Mouse (Mus musculus) MEL (cell line): Measurements from ENCODE around the gene Nos1ap. TPM values are rescaled to one million over a fixed set of nuclear protein-coding genes. Genes with fewer than 3 reads are reported as not detected.

Experiments
- DNase-seq: peaks from one replicate; pipeline ENCODE4 v3.0.0; 2011; ENCODE audit warnings: low read depth, low spot score
- H3K27ac ChIP-seq: 2 replicates; pipeline ENCODE4 v1.5.1; 2012; ENCODE audit warnings: low read depth, mild to moderate bottlenecking, control low read depth, low read length, moderate library complexity; ENCODE audit not compliant: control insufficient read depth
- H3K27me3 ChIP-seq, 2 experiments: fragments of 150-350 bp in 1 of 2; sonication (generic) in 1 of 2; 2 replicates each; pipeline ENCODE4 v1.6.1; 2012; ENCODE audit warnings: low read length in 2 of 2, mild to moderate bottlenecking in 2 of 2, improper control_type of control experiment in 1 of 2, moderate library complexity in 1 of 2; ENCODE audit not compliant: insufficient read depth in 2 of 2, control insufficient read depth in 1 of 2
- H3K36me3 ChIP-seq, 2 experiments: 2 replicates each; pipeline ENCODE4 v1.6.1; 2012 to 2014; ENCODE audit warnings: low read length in 2 of 2, improper control_type of control experiment in 1 of 2, inconsistent platforms in 1 of 2, mild to moderate bottlenecking in 1 of 2; ENCODE audit not compliant: insufficient read depth in 2 of 2, control insufficient read depth in 1 of 2
- H3K4me1 ChIP-seq, 2 experiments: fragments of 150-350 bp in 1 of 2; sonication (generic) in 1 of 2; 2 replicates each; pipeline ENCODE4 v1.6.1; 2012; ENCODE audit warnings: low read length in 2 of 2, improper control_type of control experiment in 1 of 2, mild to moderate bottlenecking in 1 of 2; ENCODE audit not compliant: insufficient read depth in 2 of 2, control insufficient read depth in 1 of 2
- H3K4me3 ChIP-seq, 2 experiments: fragments of 150-350 bp in 1 of 2; sonication (generic) in 1 of 2; 2 replicates each; pipeline ENCODE4 v1.5.1; 2012; ENCODE audit warnings: low read depth in 2 of 2, low read length in 2 of 2, mild to moderate bottlenecking in 2 of 2, moderate library complexity in 2 of 2, control low read depth in 1 of 2, improper control_type of control experiment in 1 of 2; ENCODE audit not compliant: control insufficient read depth in 1 of 2, insufficient read depth in 1 of 2
- H3K79me2 ChIP-seq: 2 replicates; pipeline ENCODE4 v1.6.1; 2012; ENCODE audit warnings: mild to moderate bottlenecking, low read length, moderate library complexity; ENCODE audit not compliant: control insufficient read depth, poor library complexity, insufficient read depth
- H3K9ac ChIP-seq: 2 replicates; pipeline ENCODE4 v1.6.1; 2012; ENCODE audit warnings: low read depth, mild to moderate bottlenecking, control low read depth, low read length, moderate library complexity; ENCODE audit not compliant: control insufficient read depth, poor library complexity, severe bottlenecking
- H3K9me3 ChIP-seq: fragments of 150-350 bp; sonication (generic); replicated peaks from 2 replicates; pipeline ENCODE4 v1.6.1; 2012; ENCODE audit warnings: mild to moderate bottlenecking, low read length, improper control_type of control experiment, moderate library complexity; ENCODE audit not compliant: insufficient read depth
- BHLHE40 ChIP-seq: IDR thresholded peaks from 2 replicates; pipeline ENCODE4 v1.6.1; 2012; ENCODE audit warnings: low read depth, mild to moderate bottlenecking, inconsistent platforms, low read length, improper control_type of control experiment, borderline replicate concordance
- CHD1 ChIP-seq: IDR thresholded peaks from 2 replicates; pipeline ENCODE4 v1.6.1; 2012; ENCODE audit warnings: low read depth, mild to moderate bottlenecking, inconsistent platforms, low read length, improper control_type of control experiment
- CHD2 ChIP-seq: IDR thresholded peaks from 2 replicates; pipeline ENCODE4 v1.6.1; 2011; ENCODE audit warnings: low read length, improper control_type of control experiment
- ELF1 ChIP-seq: IDR thresholded peaks from 2 replicates; pipeline ENCODE4 v1.6.1; 2014; ENCODE audit warnings: low read depth, mild to moderate bottlenecking, inconsistent platforms, low read length, improper control_type of control experiment, moderate library complexity
- ETS1 ChIP-seq: IDR thresholded peaks from 2 replicates; pipeline ENCODE4 v1.6.1; 2012; ENCODE audit warnings: low read depth, mild to moderate bottlenecking, inconsistent platforms, low read length, improper control_type of control experiment, moderate library complexity
- GATA1 ChIP-seq: IDR thresholded peaks from 2 replicates; pipeline ENCODE4 v1.6.1; 2011; ENCODE audit warnings: low read depth, low read length, improper control_type of control experiment
- HCFC1 ChIP-seq: IDR thresholded peaks from 2 replicates; pipeline ENCODE4 v1.6.1; 2012; ENCODE audit warnings: low read depth, mild to moderate bottlenecking, inconsistent platforms, low read length, improper control_type of control experiment, moderate library complexity
- MAZ ChIP-seq: IDR thresholded peaks from 2 replicates; pipeline ENCODE4 v1.6.1; 2012; ENCODE audit warnings: low read depth, mild to moderate bottlenecking, inconsistent platforms, low read length, improper control_type of control experiment
- MYB ChIP-seq: IDR thresholded peaks from 2 replicates; pipeline ENCODE4 v1.6.1; 2011; ENCODE audit warnings: mild to moderate bottlenecking, low read depth, low read length, improper control_type of control experiment
- POLR2A ChIP-seq, 2 experiments: IDR thresholded peaks; 2 replicates each; pipeline ENCODE4 v1.6.1; 2011 to 2012; ENCODE audit warnings: low read length in 2 of 2, mild to moderate bottlenecking in 2 of 2, control low read depth in 1 of 2, improper control_type of control experiment in 1 of 2, low read depth in 1 of 2, moderate library complexity in 1 of 2; ENCODE audit not compliant: control insufficient read depth in 1 of 2, insufficient read depth in 1 of 2, poor library complexity in 1 of 2
- RAD21 ChIP-seq: IDR thresholded peaks from 2 replicates; pipeline ENCODE4 v1.6.1; 2011; ENCODE audit warnings: mild to moderate bottlenecking, low read depth, low read length, improper control_type of control experiment
- RCOR1 ChIP-seq: IDR thresholded peaks from 2 replicates; pipeline ENCODE4 v1.6.1; 2012; ENCODE audit warnings: low read depth, mild to moderate bottlenecking, inconsistent platforms, low read length, improper control_type of control experiment
- SIN3A ChIP-seq: IDR thresholded peaks from 2 replicates; pipeline ENCODE4 v1.6.1; 2012; ENCODE audit warnings: low read length, improper control_type of control experiment, inconsistent platforms
- SMC3 ChIP-seq: IDR thresholded peaks from 2 replicates; pipeline ENCODE4 v1.6.1; 2011; ENCODE audit warnings: low read depth, low read length, improper control_type of control experiment
- TAL1 ChIP-seq: IDR thresholded peaks from 2 replicates; pipeline ENCODE4 v1.6.1; 2012; ENCODE audit warnings: mild to moderate bottlenecking, inconsistent platforms, low read length, moderate library complexity, mixed read lengths
- TCF12 ChIP-seq: IDR thresholded peaks from 2 replicates; pipeline ENCODE4 v1.6.1; 2014; ENCODE audit warnings: low read depth, mild to moderate bottlenecking, inconsistent platforms, low read length, improper control_type of control experiment, moderate library complexity
- UBTF ChIP-seq: IDR thresholded peaks from 2 replicates; pipeline ENCODE4 v1.6.1; 2012; ENCODE audit warnings: low read depth, mild to moderate bottlenecking, inconsistent platforms, low read length, improper control_type of control experiment, moderate library complexity, borderline replicate concordance; ENCODE audit not compliant: insufficient read depth
- USF1 ChIP-seq: IDR thresholded peaks from 2 replicates; pipeline ENCODE4 v1.6.1; 2014; ENCODE audit warnings: low read depth, mild to moderate bottlenecking, inconsistent platforms, low read length, improper control_type of control experiment, moderate library complexity
- USF2 ChIP-seq, 2 experiments: IDR thresholded peaks; 2 replicates each; pipeline ENCODE4 v1.6.1; 2011 to 2012; ENCODE audit warnings: improper control_type of control experiment in 2 of 2, low read length in 2 of 2, borderline replicate concordance in 1 of 2, inconsistent platforms in 1 of 2, low read depth in 1 of 2, mild to moderate bottlenecking in 1 of 2; ENCODE audit not compliant: insufficient read depth in 1 of 2
- ZC3H11A ChIP-seq: IDR thresholded peaks from 2 replicates; pipeline ENCODE4 v1.6.1; 2012; ENCODE audit warnings: low read depth, mild to moderate bottlenecking, inconsistent platforms, low read length, improper control_type of control experiment
- polyA plus RNA-seq, 2 experiments: library from polyadenylated mRNA; stranded (reverse) in 1 of 2; unstranded in 1 of 2; fragments of >175 nt in 1 of 2; fragments of >200 nt in 1 of 2; gene quantifications; 2 replicates each; pipeline versions ENCODE4 v1.2.1 to v1.2.4; 2012; ENCODE audit warnings: low replicate concordance in 2 of 2, low read depth in 1 of 2; ENCODE audit not compliant: insufficient read length in 2 of 2, insufficient read depth in 1 of 2, missing spikeins in 1 of 2
- total RNA-seq: library from RNA; depleted of rRNA; stranded (reverse); fragments of 300-350 nt; gene quantifications from 2 replicates; pipeline ENCODE4 v1.2.3, GENCODE M21; 2012

Gene Nos1ap
- total and polyA plus RNA-seq, 3 experiments = 0.62 to 2.4 TPM; not detected in 1

DNA sequence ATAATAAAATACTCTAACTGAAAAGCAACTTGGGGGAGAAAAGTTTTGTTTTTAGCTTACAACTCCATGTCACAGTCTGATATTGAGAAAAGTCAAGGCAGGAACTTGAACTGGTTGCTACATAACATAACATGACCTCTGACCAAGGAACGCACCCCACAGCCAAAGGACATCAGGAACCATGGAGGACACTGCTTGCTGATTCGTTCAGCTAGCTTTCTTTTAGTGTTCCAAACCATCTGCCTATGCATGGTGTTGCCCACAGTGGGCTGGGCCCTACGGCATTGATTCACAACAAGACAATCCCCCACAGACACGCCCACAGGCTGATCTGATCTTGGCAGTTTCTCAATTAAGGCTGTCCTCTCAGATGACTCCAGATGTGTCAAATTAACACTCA lies 167.5 kb downstream of the Nos1ap start:
- no peak overlapping the region for H3K9ac ChIP-seq
- no peak for TF ChIP-seq MAZ
- TF ChIP-seq GATA1 = no peak
- TF ChIP-seq RAD21 = no peak
- no peak for TF ChIP-seq USF1
- TF ChIP-seq MYB = no peak
- TF ChIP-seq RCOR1 = no peak
- TF ChIP-seq TAL1 = no peak
- no peak for TF ChIP-seq POLR2A (IDR thresholded peaks at IDR 0.05; ENCODE audit: control insufficient read depth in 1 of 2, insufficient read depth in 1 of 2, low read depth in 1 of 2, low read length in 2 of 2, poor library complexity in 1 of 2)
- TF ChIP-seq SMC3 = no peak
- no peak for TF ChIP-seq USF2 (IDR thresholded peaks at IDR 0.05; ENCODE audit: borderline replicate concordance in 1 of 2, insufficient read depth in 1 of 2, low read depth in 1 of 2, low read length in 2 of 2)
- TF ChIP-seq CHD2 = no peak
- no peak for TF ChIP-seq HCFC1
- no peak for TF ChIP-seq TCF12

DNA sequence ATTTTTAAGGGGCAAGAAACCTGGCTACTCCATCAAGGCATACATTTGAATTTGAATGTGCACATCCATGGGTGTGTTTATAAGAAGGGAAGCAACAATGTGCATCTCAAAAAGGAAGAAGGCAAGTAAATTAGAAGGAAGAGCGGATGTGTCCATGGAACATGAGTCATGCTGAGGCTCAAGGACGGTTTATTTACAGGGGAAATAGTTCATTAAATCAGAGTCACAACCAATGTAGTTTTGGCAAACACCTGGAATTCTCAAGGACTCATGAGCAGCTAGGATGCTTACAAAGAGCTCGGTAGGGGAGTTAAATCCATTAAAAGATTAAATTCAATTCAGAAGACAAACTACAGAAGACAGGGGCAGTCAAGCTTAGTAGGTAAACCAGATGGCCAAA lies 169.7 kb downstream of the Nos1ap start:
- Histone ChIP-seq H3K4me1 (no peaks in the 10 kb centered on the region), H3K9ac (no peak overlapping the region), H3K4me3 (no peak overlapping the region), H3K27ac (no peak overlapping the region), H3K9me3 (no peaks in the 10 kb centered on the region), H3K27me3 (no peaks in the 10 kb centered on the region), H3K36me3 (no peaks in the 10 kb centered on the region)
- no peak for DNase-seq
- TF ChIP-seq ZC3H11A (no peak), ETS1 (no peak), UBTF (no peak), GATA1 (no peak), MAZ (no peak), TAL1 (no peak), ELF1 (no peak), BHLHE40 (no peak), CHD1 (no peak), SIN3A (no peak)
- TF ChIP-seq, all 39 proteins: peak for 0
- H3K79me2 ChIP-seq = no peaks in the 10 kb centered on the region

More for the DNA sequence above, 167.5 kb downstream of the Nos1ap start:
- H3K79me2 ChIP-seq = no peaks in the 10 kb centered on the region
- DNase-seq = no peak
- no peak overlapping the region for H3K4me3 ChIP-seq
- H3K4me1 ChIP-seq = no peaks in the 10 kb centered on the region
- H3K9me3 ChIP-seq = no peaks in the 10 kb centered on the region
- no peaks in the 10 kb centered on the region for H3K27me3 ChIP-seq
- H3K27ac ChIP-seq = no peak overlapping the region
- H3K36me3 ChIP-seq = no peaks in the 10 kb centered on the region
